Mouse (Mus musculus) limb, embryonic 12.5 days (tissue): Measurements from ENCODE around the gene Cast. TPM values are rescaled to one million over a fixed set of nuclear protein-coding genes. Genes with fewer than 3 reads are reported as not detected.

Experiments
- ATAC-seq: fragments of 200-750 bp; cut with Nextera tagmentation; 2 replicates; pipeline ENCODE4 v1.8.0; 2017; ENCODE audit warnings: low read depth, moderate TSS enrichment; ENCODE audit not compliant: insufficient number of reproducible peaks, insufficient read depth, low FRiP score, low TSS enrichment
- H3K27ac ChIP-seq: fragments of 300-500 bp; sonication (generic); 2 replicates; pipeline ENCODE4 v1.5.1; 2016; ENCODE audit warnings: mild to moderate bottlenecking, moderate library complexity
- H3K27me3 ChIP-seq: fragments of 300-500 bp; sonication (generic); 2 replicates; pipeline ENCODE4 v1.6.1; 2016; ENCODE audit warnings: mild to moderate bottlenecking, moderate library complexity
- H3K36me3 ChIP-seq: fragments of 300-500 bp; sonication (generic); 2 replicates; pipeline ENCODE4 v1.6.1; 2016; ENCODE audit warnings: mild to moderate bottlenecking, moderate library complexity
- H3K4me1 ChIP-seq: fragments of 300-500 bp; sonication (generic); replicated peaks from 2 replicates; pipeline ENCODE4 v1.6.1; 2016
- H3K4me2 ChIP-seq: fragments of 300-500 bp; sonication (generic); 2 replicates; pipeline ENCODE4 v1.6.1; 2016; ENCODE audit warnings: mild to moderate bottlenecking, moderate library complexity
- H3K4me3 ChIP-seq: fragments of 300-500 bp; sonication (generic); replicated peaks from 2 replicates; pipeline ENCODE4 v1.5.1; 2016; ENCODE audit warnings: mild to moderate bottlenecking
- H3K9ac ChIP-seq: fragments of 300-500 bp; sonication (generic); replicated peaks from 2 replicates; pipeline ENCODE4 v1.6.1; 2016; ENCODE audit warnings: mild to moderate bottlenecking, moderate library complexity
- H3K9me3 ChIP-seq: fragments of 300-500 bp; sonication (generic); 2 replicates; pipeline ENCODE4 v1.6.1; 2016; ENCODE audit warnings: mild to moderate bottlenecking, moderate library complexity
- WGBS: fragments of 180-500 bp; shearing (Covaris S2); methylation state at CpG from one replicate; pipeline ENCODE4 v1.1.7; 2016; 5-methylcytosine and 5-hydroxymethylcytosine counted together
- polyA plus RNA-seq: library from polyadenylated mRNA; unstranded; fragments of >200 nt; fragmentation: Nextera tagmentation; extraction: Ambion mirVana; gene quantifications from 2 replicates; pipeline ENCODE4 v1.2.1, GENCODE M21; 2016

Gene Cast
- polyA plus RNA-seq = 24.7 and 31.2 TPM in 2 replicates

- peak within 1 kb of the TSS; percentile 75 for H3K9ac ChIP-seq
- peak; percentile 96 for ATAC-seq
- 2% methylated on average over 36 of the region's 36 CpGs for WGBS
- no peaks in the 10 kb centered on the region for H3K9me3 ChIP-seq
- H3K36me3 ChIP-seq = no peaks in the 10 kb centered on the region
- peak within 1 kb of the TSS; percentile 69 for H3K4me3 ChIP-seq
- H3K27me3 ChIP-seq = peaks cover 3% of the 10 kb centered on the region
- peak within 1 kb of the TSS; percentile 90 for H3K4me2 ChIP-seq
- H3K4me1 ChIP-seq = no peaks in the 10 kb centered on the region; the same call in 1 of the 2 replicates
- H3K27ac ChIP-seq = peak within 1 kb of the TSS; percentile 64; the same call in 1 of the 2 replicates
Measured at GRCm38 (mm10) chr13:74808152-74808929, at the start of gene Cast. Gene Cast (minus strand): TSS chr13:74808810.

GRCm38 (mm10) chr13:74854338-74855047 lies 45.9 kb upstream of the Cast start:
- H3K4me2 ChIP-seq = no peak overlapping the region
- no peak overlapping the region for H3K9ac ChIP-seq
- H3K4me1 ChIP-seq = no peaks in the 10 kb centered on the region
- H3K36me3 ChIP-seq = no peaks in the 10 kb centered on the region
- no peaks in the 10 kb centered on the region for H3K27me3 ChIP-seq
- H3K27ac ChIP-seq = no peak overlapping the region
- no peak overlapping the region for H3K4me3 ChIP-seq
- peak; percentile 73; the same call in 1 of the 2 replicates for ATAC-seq
- H3K9me3 ChIP-seq = no peaks in the 10 kb centered on the region
- WGBS = 11% methylated on average over 3 of the region's 3 CpGs

GRCm38 (mm10) chr13:74850823-74851222 lies 42.2 kb upstream of the Cast start:
- Histone ChIP-seq H3K36me3 (no peaks in the 10 kb centered on the region), H3K9me3 (no peaks in the 10 kb centered on the region), H3K4me1 (no peaks in the 10 kb centered on the region), H3K27ac (no peak overlapping the region), H3K4me2 (no peak overlapping the region), H3K9ac (no peak overlapping the region), H3K4me3 (no peak overlapping the region), H3K27me3 (no peaks in the 10 kb centered on the region)
- WGBS = 92% methylated on average over 2 of the region's 2 CpGs
- ATAC-seq = no peak

DNA sequence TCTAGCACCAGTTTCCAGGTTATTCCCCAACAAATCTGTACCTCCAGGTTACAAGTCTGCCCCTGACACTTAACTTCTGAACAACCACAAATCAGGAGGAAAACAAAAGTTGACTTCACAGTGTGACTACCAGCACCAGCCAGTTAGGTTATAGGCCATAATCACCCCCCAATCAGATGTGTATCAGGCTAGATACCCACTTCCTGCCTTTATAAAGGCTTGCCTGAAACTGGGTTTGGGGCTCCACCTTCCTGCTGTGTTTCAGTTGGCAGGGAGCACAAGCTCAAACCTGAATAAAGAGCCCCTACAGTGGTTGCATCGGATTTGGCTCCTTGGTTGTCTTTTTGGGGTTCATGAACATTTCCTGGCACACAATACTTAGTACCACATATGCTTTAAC lies 37.3 kb upstream of the Cast start:
- no peaks in the 10 kb centered on the region for H3K9me3 ChIP-seq
- no peak overlapping the region for H3K4me3 ChIP-seq
- H3K4me2 ChIP-seq = no peak overlapping the region
- no peaks in the 10 kb centered on the region for H3K27me3 ChIP-seq
- WGBS = 81% methylated on average over 1 of the region's 1 CpGs
- no peak overlapping the region for H3K27ac ChIP-seq
- ATAC-seq = no peak
- H3K4me1 ChIP-seq = no peaks in the 10 kb centered on the region
- no peaks in the 10 kb centered on the region for H3K36me3 ChIP-seq
- no peak overlapping the region for H3K9ac ChIP-seq

GRCm38 (mm10) chr13:74834543-74834942 lies 25.9 kb upstream of the Cast start:
- no peak for ATAC-seq
- no peaks in the 10 kb centered on the region for H3K4me1 ChIP-seq
- H3K27me3 ChIP-seq = no peaks in the 10 kb centered on the region
- H3K9ac ChIP-seq = no peak overlapping the region
- H3K36me3 ChIP-seq = no peaks in the 10 kb centered on the region
- no peak overlapping the region for H3K4me3 ChIP-seq
- H3K4me2 ChIP-seq = no peak overlapping the region
- 78% methylated on average over 1 of the region's 1 CpGs for WGBS
- no peak overlapping the region for H3K27ac ChIP-seq
- no peaks in the 10 kb centered on the region for H3K9me3 ChIP-seq

GRCm38 (mm10) chr13:74822095-74822494 lies 13.5 kb upstream of the Cast start:
- Histone ChIP-seq H3K4me1 (no peaks in the 10 kb centered on the region), H3K9me3 (no peaks in the 10 kb centered on the region), H3K9ac (no peak overlapping the region), H3K27me3 (no peaks in the 10 kb centered on the region), H3K27ac (no peak overlapping the region), H3K36me3 (no peaks in the 10 kb centered on the region), H3K4me2 (no peak overlapping the region), H3K4me3 (no peak overlapping the region)
- no peak for ATAC-seq
- WGBS = 65% methylated on average over 3 of the region's 3 CpGs

DNA sequence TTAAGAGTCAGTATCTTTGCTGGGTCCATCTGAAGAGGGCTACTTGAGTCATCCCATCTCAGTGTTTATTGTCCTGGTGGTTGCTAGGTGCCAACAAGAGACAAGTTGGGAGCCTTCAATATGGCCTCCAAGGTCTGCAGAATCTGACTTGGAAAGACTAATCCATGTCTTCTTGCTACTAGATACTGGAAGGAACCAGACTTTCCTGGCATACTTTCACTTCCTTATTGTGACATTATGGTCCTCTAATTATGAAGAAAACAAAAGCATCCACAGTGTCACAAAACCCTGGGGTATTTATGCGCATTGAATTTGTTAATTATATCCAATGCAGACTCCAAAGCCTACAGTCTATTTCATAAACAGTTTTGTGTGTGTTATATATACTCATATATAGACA lies 7.1 kb upstream of the Cast start:
- 92% methylated on average over 1 of the region's 1 CpGs for WGBS
- H3K27me3 ChIP-seq = no peaks in the 10 kb centered on the region
- no peaks in the 10 kb centered on the region for H3K4me1 ChIP-seq
- no peak overlapping the region for H3K4me2 ChIP-seq
- no peak overlapping the region for H3K27ac ChIP-seq
- ATAC-seq = no peak
- H3K9ac ChIP-seq = no peak overlapping the region
- H3K9me3 ChIP-seq = no peaks in the 10 kb centered on the region
- no peaks in the 10 kb centered on the region for H3K36me3 ChIP-seq
- H3K4me3 ChIP-seq = no peak overlapping the region

DNA sequence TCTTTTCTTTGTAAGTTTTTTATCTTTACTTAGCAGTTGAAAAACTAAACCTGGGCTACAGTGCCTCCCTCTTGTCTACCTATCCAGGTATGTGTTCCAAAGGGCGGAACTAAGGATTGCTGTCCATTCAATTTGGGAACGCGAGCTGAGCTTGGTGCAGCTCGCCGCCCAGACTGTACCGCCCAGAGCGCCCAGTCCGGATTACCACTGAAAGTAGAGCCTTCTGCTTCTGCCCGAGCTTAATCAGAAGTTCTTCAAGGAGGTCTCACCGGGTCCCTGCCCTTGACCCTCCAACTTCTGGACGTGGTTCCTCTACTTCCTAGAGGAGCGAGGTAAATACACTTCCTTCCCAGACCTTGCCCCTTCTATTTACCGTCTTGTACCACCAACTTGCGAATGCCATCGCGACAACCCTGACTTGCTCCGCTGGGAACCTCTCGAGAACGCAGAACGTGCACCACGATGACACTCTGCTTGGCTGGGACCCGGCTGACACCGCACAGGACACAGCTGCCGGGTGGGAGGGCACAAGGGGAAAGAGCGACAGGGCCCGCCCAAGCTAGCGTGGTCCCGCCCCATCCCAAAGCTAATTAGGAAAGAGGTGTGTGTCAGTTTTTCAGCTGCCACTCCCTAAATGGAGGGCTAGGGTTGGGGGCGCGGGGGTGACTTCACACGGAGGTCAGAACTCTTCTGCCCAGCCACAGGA lies 1.0 kb downstream of the Cast start:
- ATAC-seq = peak; percentile 85
- Histone ChIP-seq H3K36me3 (no peaks in the 10 kb centered on the region), H3K4me1 (no peaks in the 10 kb centered on the region; the same call in 1 of the 2 replicates), H3K4me2 (peak overlapping the region; percentile 90), H3K9me3 (no peaks in the 10 kb centered on the region), H3K27ac (peak overlapping the region; percentile 64; the same call in 1 of the 2 replicates), H3K4me3 (peak overlapping the region; percentile 69), H3K27me3 (peaks cover 3% of the 10 kb centered on the region), H3K9ac (peak overlapping the region; percentile 75)
- WGBS = 1% methylated on average over 31 of the region's 31 CpGs

- no peaks in the 10 kb centered on the region; the same call in 1 of the 2 replicates for H3K4me1 ChIP-seq
- peak overlapping the region; percentile 90 for H3K4me2 ChIP-seq
- H3K9me3 ChIP-seq = no peaks in the 10 kb centered on the region
- no peaks in the 10 kb centered on the region for H3K36me3 ChIP-seq
- H3K9ac ChIP-seq = no peak overlapping the region
- H3K27ac ChIP-seq = no peak overlapping the region
- peak overlapping the region; percentile 69; the same call in 1 of the 2 replicates for H3K4me3 ChIP-seq
- peaks cover 3% of the 10 kb centered on the region for H3K27me3 ChIP-seq
- 50% methylated on average over 5 of the region's 5 CpGs for WGBS
- no peak for ATAC-seq
Measured at GRCm38 (mm10) chr13:74806934-74807333, 1.7 kb downstream of the Cast start.

- H3K4me3 ChIP-seq = no peak overlapping the region
- ATAC-seq = no peak
- no peak overlapping the region for H3K9ac ChIP-seq
- 89% methylated on average over 1 of the region's 1 CpGs for WGBS
- no peaks in the 10 kb centered on the region for H3K27me3 ChIP-seq
- no peaks in the 10 kb centered on the region for H3K36me3 ChIP-seq
- no peaks in the 10 kb centered on the region for H3K9me3 ChIP-seq
- H3K4me2 ChIP-seq = no peak overlapping the region
- no peaks in the 10 kb centered on the region for H3K4me1 ChIP-seq
- no peak overlapping the region for H3K27ac ChIP-seq
Measured at GRCm38 (mm10) chr13:74794435-74794834, 14.2 kb downstream of the Cast start.

DNA sequence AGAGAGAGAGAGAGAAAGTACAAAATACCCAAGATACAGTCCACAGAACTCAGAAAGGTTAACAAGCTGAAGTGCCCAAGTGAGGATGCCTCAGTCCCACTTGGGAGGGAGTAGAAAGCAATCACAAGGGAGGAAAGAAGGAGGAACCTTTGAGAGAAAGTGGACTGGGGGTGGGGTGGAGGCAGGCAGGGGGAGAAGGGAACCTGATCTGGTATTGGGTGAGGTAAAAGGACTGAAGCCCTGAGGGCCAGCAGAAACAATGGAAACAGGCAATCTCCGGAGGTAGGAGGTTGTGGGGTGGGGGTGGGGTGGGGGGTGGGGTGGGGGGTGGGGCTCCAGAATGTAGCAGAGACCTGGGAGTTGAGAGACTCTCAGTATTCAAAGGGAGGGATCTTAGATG lies 20.9 kb downstream of the Cast start:
- Histone ChIP-seq H3K27ac (no peak overlapping the region), H3K27me3 (no peaks in the 10 kb centered on the region), H3K36me3 (no peaks in the 10 kb centered on the region), H3K4me3 (no peak overlapping the region), H3K9me3 (no peaks in the 10 kb centered on the region), H3K4me1 (no peaks in the 10 kb centered on the region), H3K9ac (no peak overlapping the region), H3K4me2 (no peak overlapping the region)
- WGBS = 10% methylated on average over 1 of the region's 1 CpGs
- ATAC-seq = no peak
